22 mouse cellular contexts compared by ENCODE assay signal in genomic region chr15:89507751-89508150, GRCm38 (mm10). TPM values are rescaled to one million over a fixed set of nuclear protein-coding genes. Genes with fewer than 3 reads are reported as not detected.
DNase-seq lines count a peak whose midpoint lies in the region; TF ChIP-seq lines count a peak whose summit lies in the region.
"Had no signal": no experiment of that assay in that cellular context is flagged by ENCODE, and none has a peak within 500 bp of the region (broad histone marks: within the 10 kb centered on the region; RNA-seq: fewer than 3 reads in every experiment).

No protein-coding gene starts in this region.

- 68% methylated on average over 8 of the region's 8 CpGs for WGBS in kidney, adult 2 months

- DNase-seq in kidney, adult 2 months = peak; percentile 61
- DNase-seq in kidney, postnatal 10 days = no peak
- DNase-seq in kidney, postnatal 14 days = peak; percentile 31
- no peak for DNase-seq in kidney, postnatal 25 days
- peak; percentile 43 for DNase-seq in lung, postnatal 25 days (ENCODE audit: low spot score)
- no peak for DNase-seq in lung, postnatal 14 days
- DNase-seq: adrenal gland, adult 2 months; adrenal gland, postnatal 10 days; adrenal gland, postnatal 25 days; cerebellum, adult 11 months; cerebellum, adult 18-20 months; cerebellum, adult 8-10 months; cerebellum, adult 9-11 months; cerebellum, postnatal 14 days; cerebellum, postnatal 36 days; embryo, embryonic 11 days had no signal

- no peaks in the 10 kb centered on the region for H3K4me1 ChIP-seq in kidney, adult 2 months (ENCODE audit: control insufficient read depth, insufficient read depth, low read length)
- H3K4me1 ChIP-seq: embryonic facial prominence, embryonic 13.5 days; embryonic facial prominence, embryonic 15.5 days; forebrain, embryonic 10.5 days; forebrain, embryonic 12.5 days had no signal

- no peaks in the 10 kb centered on the region for H3K27me3 ChIP-seq in kidney, adult 2 months (replicated peaks; ENCODE audit: control insufficient read depth, insufficient read depth, low read length)
- H3K27me3 ChIP-seq: embryonic facial prominence, embryonic 13.5 days; embryonic facial prominence, embryonic 15.5 days; forebrain, embryonic 12.5 days had no signal

- H3K4me3 ChIP-seq in kidney, adult 2 months (ENCODE audit: insufficient read depth, low read depth, low read length) = no peak overlapping the region
- H3K4me3 ChIP-seq: embryonic facial prominence, embryonic 13.5 days; embryonic facial prominence, embryonic 15.5 days; erythroblast, embryonic 14.5 days; forebrain, embryonic 10.5 days; forebrain, embryonic 12.5 days had no signal

- no peak for TF ChIP-seq CTCF in kidney, adult 2 months (conservative IDR thresholded peaks at IDR 0.05; ENCODE audit: insufficient read depth, insufficient read length, low read depth, low read length)

- no peak overlapping the region for H3K27ac ChIP-seq in kidney, adult 2 months (ENCODE audit: insufficient read depth, low read depth, low read length)
- H3K27ac ChIP-seq: embryonic facial prominence, embryonic 13.5 days; embryonic facial prominence, embryonic 15.5 days; forebrain, embryonic 10.5 days; forebrain, embryonic 12.5 days had no signal

- no peaks in the 10 kb centered on the region for H3K36me3 ChIP-seq in kidney, adult 2 months (ENCODE audit: control insufficient read depth, insufficient read depth, low read length)
- H3K36me3 ChIP-seq: forebrain, embryonic 12.5 days had no signal

- TF ChIP-seq POLR2A in kidney, adult 2 months (IDR thresholded peaks at IDR 0.05; ENCODE audit: low read depth, low read length) = no peak

RNA-seq across cellular contexts. Expression of gene Shank3, which starts 8.3 kb away (rescaled TPM):
- 18.0 and 19.5 TPM in 2 replicates for polyA plus RNA-seq in kidney, adult 2 months (2012; rRNA removed)

RNA-seq across cellular contexts. Expression of gene Arsa, which starts 30.5 kb away (rescaled TPM):
- 26.0 and 30.0 TPM in 2 replicates for polyA plus RNA-seq in kidney, adult 2 months (2012; rRNA removed)

RNA-seq across cellular contexts. Expression of gene Mapk8ip2, which starts 54.0 kb away (rescaled TPM):
- polyA plus RNA-seq in kidney, adult 2 months (2012; rRNA removed) = 0.29 and 0.59 TPM in 2 replicates
- polyA plus RNA-seq: C2C12; erythroblast, embryonic 14.5 days had no signal

Comparison
In these comparisons a context has a peak if more than half of its experiments do, and no peak if none do; other contexts are left out.
1. DNase-seq: peak in kidney, adult 2 months (single experiment), kidney, postnatal 14 days (single experiment) and lung, postnatal 25 days (single experiment); none in kidney, postnatal 10 days (single experiment), kidney, postnatal 25 days (0 of 2) and lung, postnatal 14 days (single experiment).